Mouse (Mus musculus): ENCODE measurements around the gene Crlf1. TPM values are rescaled to one million over a fixed set of nuclear protein-coding genes. Genes with fewer than 3 reads are reported as not detected.
A peak's percentile ranks its signal among the peaks of the same experiment; 100 is the strongest.

Gene Crlf1
- polyA plus RNA-seq, 1 experiment from 2014 or later: 2.8 TPM

DNA sequence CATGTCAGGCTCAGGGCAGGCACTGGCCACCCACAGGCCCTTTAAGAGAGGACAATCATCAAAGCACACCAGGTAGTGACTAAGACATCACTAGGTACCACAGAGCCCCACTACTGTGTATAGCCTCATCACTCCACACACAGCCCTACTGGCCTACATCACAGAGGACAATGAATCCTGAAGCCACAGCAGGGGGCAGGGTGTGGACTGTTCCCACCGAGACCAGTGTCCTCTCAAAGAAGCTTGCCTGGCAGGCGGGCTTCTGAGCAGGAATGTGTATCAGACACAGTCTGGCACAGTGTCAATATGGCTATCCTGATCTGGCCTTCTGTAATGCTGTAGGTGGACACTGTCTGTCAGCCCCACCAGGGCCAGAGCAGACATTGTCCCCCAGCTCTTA is 23.0 kb upstream of the Crlf1 start:
- Histone ChIP-seq H3K9me3 (no peaks in the 10 kb centered on the region), H3K36me3 (replicated peaks) (no peaks in the 10 kb centered on the region), H3K4me3 (replicated peaks) (no peak overlapping the region), H3K27ac (no peak overlapping the region), H3K4me2 (no peak overlapping the region), H3K9ac (no peak overlapping the region), H3K4me1 (peaks cover 6% of the 10 kb centered on the region; the same call in 1 of the 2 replicates), H3K27me3 (no peaks in the 10 kb centered on the region)
- ATAC-seq (ENCODE audit: low FRiP score): no peak
- 63% methylated on average over 2 of the region's 2 CpGs for WGBS

DNA sequence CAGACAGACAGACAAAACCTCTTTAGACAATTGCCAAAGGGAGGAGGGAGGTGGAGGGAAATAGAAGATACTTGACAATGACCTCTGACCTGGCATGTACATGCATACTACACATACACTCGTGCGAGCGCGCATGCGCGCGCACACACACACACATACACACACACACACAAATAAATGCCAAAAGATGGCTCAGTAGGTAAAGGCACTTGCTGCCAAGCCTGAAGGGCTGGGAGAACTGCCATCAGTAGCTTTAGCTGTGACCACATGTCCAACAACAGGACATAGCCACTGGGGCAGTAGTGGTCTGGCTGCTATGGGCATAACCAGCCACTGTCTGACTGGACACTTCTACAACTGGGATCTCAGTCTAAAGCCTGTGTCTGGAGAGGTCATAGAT is 21.1 kb upstream of the Crlf1 start:
- Histone ChIP-seq H3K4me1 (peaks cover 15% of the 10 kb centered on the region), H3K27ac (no peak overlapping the region)

DNA sequence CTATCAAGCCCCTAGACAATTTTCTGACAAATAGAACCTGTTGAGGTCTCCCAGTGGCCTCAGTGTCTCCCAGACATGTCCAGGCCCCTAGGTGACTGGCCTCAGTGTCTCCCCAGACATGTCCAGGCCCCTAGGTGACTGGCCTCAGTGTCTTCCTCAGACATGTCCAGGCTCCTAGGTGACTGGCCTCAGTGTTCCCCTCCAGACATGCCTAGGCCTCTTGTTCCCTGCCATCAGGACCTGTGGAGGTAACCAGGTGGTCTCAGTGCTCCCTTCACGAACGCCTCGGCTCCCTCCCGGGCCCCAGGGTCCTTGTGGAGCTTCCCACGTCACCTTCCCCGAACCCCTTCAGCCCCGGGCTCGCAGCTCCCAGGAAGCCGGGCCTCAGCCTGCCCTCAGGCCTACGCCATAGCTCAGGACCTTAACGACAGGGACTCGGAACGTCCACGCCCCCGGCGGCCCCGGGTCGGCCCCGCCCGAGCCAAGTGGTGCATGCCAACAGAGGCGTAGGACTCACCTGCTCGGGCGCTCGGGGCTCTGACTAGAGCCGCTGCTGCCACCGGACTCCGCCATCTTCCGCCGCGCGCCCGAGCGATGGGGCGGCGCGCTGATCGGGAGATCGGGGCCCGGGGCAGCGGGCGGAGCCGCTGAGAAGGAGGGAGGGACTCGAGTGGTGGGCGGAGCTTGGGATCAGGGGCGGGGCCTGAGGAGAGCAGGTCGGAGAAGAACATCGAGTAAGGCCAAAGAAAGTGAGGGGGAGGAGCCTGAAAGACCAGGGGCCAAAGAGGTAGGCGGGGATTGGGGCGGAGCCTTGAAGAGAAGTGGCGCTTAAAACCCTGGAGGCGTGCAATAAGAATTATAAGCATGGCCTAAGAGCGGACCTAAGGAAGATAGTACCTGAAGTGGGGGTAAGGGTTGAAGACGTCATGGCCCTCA is 16.4 kb upstream of the Crlf1 start, which contains the start of gene Klhl26:
Gene Klhl26 (minus strand): TSS at position 636 of the 936 bp plus-strand sequence.
- H3K9me3 ChIP-seq: no peaks in the 10 kb centered on the region
- peaks cover 17% of the 10 kb centered on the region for H3K4me1 ChIP-seq
- ATAC-seq (ENCODE audit: low FRiP score): peak; percentile 91
- H3K27me3 ChIP-seq: peaks cover 30% of the 10 kb centered on the region
- no peaks in the 10 kb centered on the region for H3K36me3 ChIP-seq (replicated peaks)
- H3K27ac ChIP-seq: peak within 1 kb of the TSS; percentile 57; the same call in 1 of the 2 replicates
- peak within 1 kb of the TSS; percentile 87 for H3K9ac ChIP-seq
- under 1% methylated on average over 53 of the region's 53 CpGs for WGBS
- H3K4me3 ChIP-seq (replicated peaks): peak within 1 kb of the TSS; percentile 77
- H3K4me2 ChIP-seq: peak within 1 kb of the TSS; percentile 74

More for the DNA sequence above, 21.1 kb upstream of the Crlf1 start:
- H3K4me3 ChIP-seq (replicated peaks): no peak overlapping the region
- no peaks in the 10 kb centered on the region for H3K27me3 ChIP-seq
- no peaks in the 10 kb centered on the region for H3K9me3 ChIP-seq
- no peak overlapping the region for H3K4me2 ChIP-seq
- H3K36me3 ChIP-seq (replicated peaks): no peaks in the 10 kb centered on the region
- ATAC-seq (ENCODE audit: low FRiP score): no peak
- no peak overlapping the region for H3K9ac ChIP-seq
- WGBS: 99% methylated on average over 7 of the region's 7 CpGs

DNA sequence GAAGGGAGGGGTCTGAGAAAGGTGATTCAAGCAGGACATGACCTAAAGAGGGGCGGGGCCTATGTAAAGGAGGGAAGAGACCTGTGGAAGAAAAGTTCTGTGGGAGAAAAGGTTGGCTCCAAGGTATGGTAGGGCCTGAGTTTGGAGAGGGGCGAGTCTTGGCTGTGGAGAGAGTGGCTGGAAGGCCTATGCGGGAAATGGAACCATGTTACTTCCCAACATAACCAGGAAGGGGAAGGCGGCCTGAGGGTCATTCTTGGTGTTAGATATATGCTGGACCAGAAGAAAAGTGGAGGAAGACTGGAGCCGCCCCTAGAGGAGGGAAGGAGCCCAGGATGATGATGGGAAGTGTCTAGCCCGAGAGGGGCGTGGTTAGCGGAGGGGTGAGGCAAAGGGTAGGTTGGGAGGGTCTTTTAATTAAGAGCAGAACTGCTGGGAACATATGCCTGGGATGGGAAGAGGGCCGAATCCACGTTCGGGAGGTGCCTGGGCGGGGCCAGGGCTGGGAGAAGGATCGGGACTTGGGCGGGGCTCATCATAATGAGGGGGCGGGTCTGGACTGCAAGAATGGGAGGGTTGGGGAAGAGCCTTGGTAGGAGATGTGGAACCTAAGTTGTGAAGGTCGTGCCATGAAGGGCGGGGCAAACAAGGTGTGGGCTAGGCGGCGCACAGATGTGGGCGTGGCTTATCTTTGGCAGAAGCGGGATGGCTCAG is 15.5 kb upstream of the Crlf1 start:
- Histone ChIP-seq H3K4me2 (peak overlapping the region; percentile 74), H3K9me3 (no peaks in the 10 kb centered on the region), H3K27me3 (peaks cover 38% of the 10 kb centered on the region), H3K4me3 (replicated peaks) (peak overlapping the region; percentile 77), H3K9ac (no peak overlapping the region), H3K27ac (no peak overlapping the region), H3K36me3 (replicated peaks) (no peaks in the 10 kb centered on the region), H3K4me1 (peaks cover 17% of the 10 kb centered on the region)
- WGBS: 2% methylated on average over 21 of the region's 21 CpGs
- ATAC-seq (ENCODE audit: low FRiP score): peak; percentile 10

DNA sequence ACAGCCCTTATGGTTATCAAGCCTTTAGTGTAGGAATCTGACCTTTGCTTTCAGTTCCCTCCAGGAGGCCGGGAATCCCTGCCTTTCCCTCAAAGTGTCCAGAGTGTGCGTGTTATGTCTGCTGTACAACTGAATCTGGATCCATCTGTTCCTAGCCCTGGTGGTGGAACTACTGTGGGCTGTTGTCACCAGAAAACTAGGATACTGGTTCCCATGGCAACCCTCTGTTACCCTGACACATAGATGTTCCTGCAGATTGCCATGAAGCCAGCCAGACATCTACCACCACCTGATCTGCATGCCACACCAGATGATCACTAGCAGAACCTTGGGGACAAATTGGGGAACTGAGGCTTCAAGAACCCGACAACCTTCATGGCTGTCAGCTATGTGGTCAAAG is 11.1 kb upstream of the Crlf1 start:
- H3K27me3 ChIP-seq: peaks cover 83% of the 10 kb centered on the region
- 85% methylated on average over 3 of the region's 3 CpGs for WGBS
- no peaks in the 10 kb centered on the region for H3K36me3 ChIP-seq (replicated peaks)
- H3K4me2 ChIP-seq: no peak overlapping the region
- ATAC-seq (ENCODE audit: low FRiP score): no peak
- no peak overlapping the region for H3K27ac ChIP-seq
- no peak overlapping the region for H3K4me3 ChIP-seq (replicated peaks)
- no peak overlapping the region for H3K9ac ChIP-seq
- no peaks in the 10 kb centered on the region for H3K9me3 ChIP-seq
- H3K4me1 ChIP-seq: peaks cover 8% of the 10 kb centered on the region; the same call in 1 of the 2 replicates

DNA sequence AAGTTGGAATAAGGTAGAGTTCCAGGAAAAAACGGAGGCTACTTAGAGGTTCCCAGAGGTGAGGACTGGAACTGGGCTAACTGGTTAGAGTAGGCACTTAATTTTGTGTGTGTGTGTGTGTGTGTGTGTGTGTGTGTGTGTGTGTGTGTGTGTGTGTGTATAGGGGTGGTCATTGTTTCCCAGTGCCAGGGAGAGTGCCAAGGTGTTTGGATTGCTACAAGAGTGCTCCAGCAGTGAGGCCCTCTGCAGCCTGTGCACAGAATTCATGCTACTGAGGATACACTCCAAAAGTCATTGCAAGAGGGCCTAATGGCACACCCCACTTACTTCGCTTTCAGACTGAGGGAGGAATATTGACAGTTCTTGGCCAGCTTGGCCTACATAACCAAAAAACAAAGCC is 10.0 kb upstream of the Crlf1 start:
- peaks cover 86% of the 10 kb centered on the region for H3K27me3 ChIP-seq
- no peaks in the 10 kb centered on the region for H3K9me3 ChIP-seq
- H3K4me3 ChIP-seq (replicated peaks): no peak overlapping the region
- H3K27ac ChIP-seq: no peak overlapping the region
- no peaks in the 10 kb centered on the region for H3K36me3 ChIP-seq (replicated peaks)
- no peak for ATAC-seq (ENCODE audit: low FRiP score)
- H3K4me2 ChIP-seq: no peak overlapping the region
- H3K9ac ChIP-seq: no peak overlapping the region
- WGBS: 67% methylated on average over 2 of the region's 2 CpGs
- peaks cover 7% of the 10 kb centered on the region for H3K4me1 ChIP-seq

DNA sequence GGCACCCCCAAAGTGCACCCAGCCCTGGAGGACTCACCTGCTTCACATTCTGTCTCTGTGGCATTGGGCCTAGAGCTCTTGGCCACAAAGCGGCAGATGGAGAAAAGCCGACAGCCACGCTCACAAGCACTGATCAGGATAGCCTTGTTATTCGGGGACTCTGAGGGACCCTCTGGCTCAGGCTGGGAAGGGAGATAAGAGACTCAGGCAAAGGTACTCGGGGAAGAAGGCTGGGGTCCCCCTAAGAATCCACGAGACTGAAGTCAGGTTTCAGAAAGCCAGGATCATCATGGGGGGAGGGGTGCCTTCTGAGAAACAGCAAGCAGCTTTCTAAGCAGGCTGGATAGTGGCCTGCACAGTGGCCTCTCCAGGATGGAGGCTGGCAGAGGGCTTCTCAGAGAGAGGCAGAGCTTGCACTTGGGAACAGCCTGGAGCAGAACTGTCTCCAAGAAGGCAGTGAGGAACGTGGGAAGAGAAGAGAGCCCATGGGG is 6.7 kb upstream of the Crlf1 start:
- Histone ChIP-seq H3K27me3 (peaks cover 99% of the 10 kb centered on the region), H3K36me3 (replicated peaks) (no peaks in the 10 kb centered on the region), H3K27ac (no peak overlapping the region), H3K9me3 (no peaks in the 10 kb centered on the region), H3K9ac (peak overlapping the region; percentile 64; the same call in 1 of the 2 replicates), H3K4me2 (peak overlapping the region; percentile 64), H3K4me1 (peaks cover 28% of the 10 kb centered on the region), H3K4me3 (replicated peaks) (0 out of 2 replicates have a peak overlapping the region, but pooled peaks have one; percentile 45)
- ATAC-seq (ENCODE audit: low FRiP score): no peak
- WGBS: 43% methylated on average over 7 of the region's 7 CpGs

DNA sequence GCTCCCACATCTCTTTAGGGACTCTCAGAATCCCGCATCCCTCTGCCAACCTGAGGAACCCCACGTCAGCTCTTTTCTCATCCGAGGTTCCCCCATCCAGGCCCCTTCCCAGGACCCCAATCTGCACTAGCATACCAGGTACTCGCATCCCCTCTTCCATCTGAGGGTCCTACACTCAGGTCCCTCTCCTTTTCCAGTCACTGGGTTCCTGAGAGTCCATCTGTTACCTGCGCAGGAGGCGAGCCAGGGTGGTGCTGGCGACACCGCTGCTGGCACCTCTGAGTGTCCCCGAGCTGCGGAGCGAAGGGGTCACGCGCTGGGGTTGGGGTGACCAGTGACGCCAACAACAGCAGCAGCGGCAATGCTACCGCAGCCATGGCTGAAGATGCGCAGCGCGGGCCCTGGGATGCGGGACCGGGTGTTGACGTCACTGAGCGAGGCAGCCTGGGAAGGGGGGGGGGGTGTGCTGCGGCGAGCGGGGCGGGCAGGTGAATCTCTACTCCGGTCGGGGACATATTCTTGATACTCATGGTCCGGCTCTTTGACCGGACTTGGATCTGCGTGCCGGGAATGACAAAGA is 5.9 kb upstream of the Crlf1 start, which contains the start of gene Tmem59l:
Gene Tmem59l (minus strand): TSS at position 418 of the 580 bp plus-strand sequence.
- 3% methylated on average over 33 of the region's 33 CpGs for WGBS
- no peaks in the 10 kb centered on the region for H3K36me3 ChIP-seq (replicated peaks)
- peaks cover 29% of the 10 kb centered on the region for H3K4me1 ChIP-seq
- H3K27ac ChIP-seq: no peak within 1 kb of the TSS
- H3K27me3 ChIP-seq: peaks cover 100% of the 10 kb centered on the region
- H3K9me3 ChIP-seq: no peaks in the 10 kb centered on the region
- H3K4me2 ChIP-seq: peak within 1 kb of the TSS; percentile 64
- peak; percentile 66 for ATAC-seq (ENCODE audit: low FRiP score)
- H3K4me3 ChIP-seq (replicated peaks): peak within 1 kb of the TSS; percentile 45
- peak within 1 kb of the TSS; percentile 64 for H3K9ac ChIP-seq

DNA sequence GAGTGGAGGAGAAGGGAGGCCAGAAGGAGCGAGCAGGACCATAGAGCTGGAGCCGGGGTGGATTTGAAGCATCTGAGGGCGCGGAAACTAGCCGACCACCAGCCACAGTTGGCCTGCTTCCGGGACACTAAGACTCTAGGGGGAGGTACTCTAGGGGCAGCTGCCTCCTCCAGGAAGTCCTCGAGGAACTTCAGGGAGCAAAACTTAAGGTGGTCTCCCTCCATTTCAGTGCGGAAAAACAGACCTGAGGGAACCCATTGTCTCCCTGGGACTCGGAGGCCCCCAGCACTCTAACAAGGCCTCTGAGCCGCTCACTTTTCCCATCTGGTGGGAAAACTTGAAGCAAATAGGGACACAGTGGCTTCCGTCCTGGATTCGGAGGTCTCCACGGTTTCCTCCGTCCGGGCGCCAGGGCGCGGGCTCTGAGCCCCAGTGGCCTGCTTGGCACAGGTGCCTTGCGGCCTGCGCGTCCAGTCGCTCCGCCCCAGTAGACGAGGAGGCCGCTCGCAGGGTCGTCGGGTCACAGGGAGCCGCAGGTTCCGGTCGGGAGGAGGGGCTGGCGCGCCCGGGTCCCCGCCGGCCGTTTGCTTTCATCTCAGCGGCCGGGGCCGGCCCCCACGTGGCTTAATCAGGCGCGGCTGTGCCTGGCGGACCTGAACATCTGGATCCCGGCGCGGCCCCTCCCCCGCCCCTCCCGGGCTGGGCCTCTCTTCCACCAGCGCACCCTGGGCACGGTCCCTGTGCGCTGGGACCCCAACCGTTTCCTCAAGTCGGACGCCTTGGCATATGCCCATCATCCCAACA is 4.8 kb upstream of the Crlf1 start:
- 2% methylated on average over 55 of the region's 55 CpGs for WGBS
- H3K27ac ChIP-seq: no peak overlapping the region
- peaks cover 100% of the 10 kb centered on the region for H3K27me3 ChIP-seq
- H3K4me2 ChIP-seq: peak overlapping the region; percentile 49
- no peaks in the 10 kb centered on the region for H3K36me3 ChIP-seq (replicated peaks)
- H3K9ac ChIP-seq: peak overlapping the region; percentile 38; the same call in 1 of the 2 replicates
- no peaks in the 10 kb centered on the region for H3K9me3 ChIP-seq
- no peak for ATAC-seq (ENCODE audit: low FRiP score)
- H3K4me1 ChIP-seq: peaks cover 37% of the 10 kb centered on the region
- peak overlapping the region; percentile 28 for H3K4me3 ChIP-seq (replicated peaks)

DNA sequence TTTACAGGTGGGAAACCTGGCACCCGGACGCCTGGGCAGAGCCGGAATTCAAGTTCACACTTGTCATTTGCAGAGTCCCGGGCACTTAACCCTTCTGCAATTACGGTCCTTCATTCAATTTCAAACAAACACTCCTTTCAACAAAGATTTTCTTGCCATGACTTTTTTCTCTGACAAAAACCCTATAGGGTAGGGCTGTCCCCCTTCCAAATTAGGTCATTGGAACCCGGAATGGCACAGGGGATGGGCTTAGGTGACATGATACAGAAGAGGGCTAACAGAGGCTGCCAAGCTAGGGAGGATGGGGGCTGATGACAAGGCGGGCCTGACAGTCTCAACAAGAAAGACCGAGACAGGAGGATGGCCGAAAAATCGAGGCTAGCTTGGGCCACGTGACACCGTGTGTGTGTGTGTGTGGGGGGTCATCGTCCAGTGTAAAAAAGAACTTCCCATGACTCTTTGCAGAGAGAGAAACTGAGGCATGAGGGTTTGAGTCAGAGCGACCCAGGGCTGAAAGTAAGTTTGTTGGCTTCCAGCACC is 4.0 kb upstream of the Crlf1 start:
- H3K4me1 ChIP-seq: peaks cover 45% of the 10 kb centered on the region
- 0 out of 2 replicates have a peak overlapping the region, but pooled peaks have one; percentile 38 for H3K9ac ChIP-seq
- no peak overlapping the region for H3K27ac ChIP-seq

DNA sequence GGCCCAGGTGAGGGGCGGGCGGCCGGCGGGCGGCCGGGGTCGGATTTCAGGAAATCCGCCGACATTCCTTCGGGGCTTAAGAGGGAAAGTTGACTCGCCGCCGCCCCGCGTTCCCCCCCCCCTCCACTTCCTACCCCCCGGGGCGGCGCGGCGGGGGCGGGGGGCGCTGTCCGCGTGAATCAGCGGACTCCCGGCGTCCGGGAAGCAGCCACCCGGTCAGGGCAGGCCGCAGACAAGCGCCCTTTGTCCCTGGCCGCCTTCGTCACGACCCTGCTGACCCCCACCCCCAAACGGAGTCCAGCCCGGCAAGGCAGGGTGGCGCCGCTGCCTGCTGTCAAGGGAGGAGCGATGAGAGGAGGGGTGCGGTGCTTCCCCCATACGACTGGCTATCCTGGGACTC is 3.4 kb upstream of the Crlf1 start:
- Histone ChIP-seq H3K36me3 (replicated peaks) (no peaks in the 10 kb centered on the region), H3K27ac (no peak overlapping the region), H3K9me3 (no peaks in the 10 kb centered on the region), H3K9ac (no peak overlapping the region), H3K4me3 (replicated peaks) (peak overlapping the region; percentile 23), H3K27me3 (peaks cover 100% of the 10 kb centered on the region), H3K4me1 (peaks cover 51% of the 10 kb centered on the region), H3K4me2 (peak overlapping the region; percentile 26)
- ATAC-seq (ENCODE audit: low FRiP score): no peak
- 0% methylated on average over 19 of the region's 41 CpGs for WGBS

More for the DNA sequence above, 4.0 kb upstream of the Crlf1 start:
- H3K4me2 ChIP-seq: peak overlapping the region; percentile 26
- H3K9me3 ChIP-seq: no peaks in the 10 kb centered on the region
- no peaks in the 10 kb centered on the region for H3K36me3 ChIP-seq (replicated peaks)
- no peak for ATAC-seq (ENCODE audit: low FRiP score)
- H3K4me3 ChIP-seq (replicated peaks): peak overlapping the region; percentile 23
- H3K27me3 ChIP-seq: peaks cover 100% of the 10 kb centered on the region
- 2% methylated on average over 14 of the region's 14 CpGs for WGBS
